Mouse (Mus musculus): ENCODE results near the gene Zmiz1.

GRCm38 (mm10) chr14:25623698-25624097 is 164.7 kb downstream of the Zmiz1 start:
- TF ChIP-seq CTCF (IDR thresholded peaks at IDR 0.05; ENCODE audit: borderline replicate concordance, insufficient read depth, low read depth, low read length): no peak
- TF ChIP-seq POLR2A (IDR thresholded peaks at IDR 0.05; ENCODE audit: borderline replicate concordance, insufficient read depth, low read length): no peak

Data from cerebellum, adult 2 months (tissue).